In the genomic region with DNA sequence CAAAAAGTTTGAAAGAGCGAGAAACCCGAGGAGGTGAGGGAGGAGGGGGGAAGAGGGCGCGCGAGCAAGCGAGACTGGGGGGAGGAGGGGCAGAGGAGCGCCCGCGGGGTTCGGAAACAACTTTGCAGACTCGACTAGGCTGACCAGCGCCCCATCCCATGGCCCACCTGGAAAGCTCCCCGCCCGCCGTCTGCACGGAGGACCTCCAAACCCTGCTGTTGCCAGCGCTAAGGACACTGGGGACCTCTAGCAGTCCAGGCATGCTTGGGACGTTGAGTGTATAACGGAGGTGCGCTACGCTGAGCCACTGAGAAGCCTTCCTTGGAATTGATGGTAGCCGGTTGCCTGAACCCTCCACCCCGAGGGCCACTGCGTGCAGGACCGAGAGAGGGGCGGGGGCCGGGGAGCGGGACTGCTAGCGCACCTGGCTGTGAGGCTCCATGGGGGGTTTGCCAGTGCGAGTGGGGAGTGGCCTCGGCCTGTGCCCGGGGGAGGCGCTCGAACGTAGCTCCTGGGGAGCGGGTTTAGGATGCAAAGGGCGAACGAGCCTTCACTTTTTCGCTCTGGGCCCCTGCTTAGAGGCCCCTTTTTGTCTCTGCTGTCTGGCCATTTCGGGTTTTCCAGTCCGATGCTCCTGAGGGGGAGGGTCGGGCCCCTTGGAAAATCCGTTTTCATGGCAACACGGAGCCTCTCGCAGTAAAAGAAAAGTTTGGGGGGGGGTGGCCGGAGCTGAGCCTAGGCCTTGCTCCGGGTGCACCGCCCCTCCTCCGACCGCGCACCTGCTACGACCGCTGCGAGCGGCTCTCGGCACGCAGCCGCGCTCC, we compare ENCODE assay signal across 11 mouse cellular contexts. TPM values are rescaled to one million over a fixed set of nuclear protein-coding genes. Genes with fewer than 3 reads are reported as not detected.
A peak's percentile ranks its signal among the peaks of the same experiment; 100 is the strongest.
DNase-seq lines count a peak whose midpoint lies in the region.
"Had no signal": no experiment of that assay in that cellular context is flagged by ENCODE, and none has a peak within 500 bp of the region (broad histone marks: within the 10 kb centered on the region; RNA-seq: fewer than 3 reads in every experiment).

No protein-coding gene starts in this region.

- H3K4me3 ChIP-seq in midbrain, embryonic 10.5 days = peak overlapping the region; percentile 72
- H3K4me3 ChIP-seq: liver, embryonic 15.5 days had no signal

- H3K27me3 ChIP-seq in midbrain, embryonic 10.5 days (ENCODE audit: low read depth, poor library complexity, severe bottlenecking) = peaks cover 24% of the 10 kb centered on the region

- peak; percentile 1 for DNase-seq in adrenal gland, postnatal 10 days
- no peak for DNase-seq in adrenal gland, postnatal 14 days
- peak; percentile 4 for DNase-seq in thymus, postnatal 4 days
- DNase-seq in thymus, postnatal 25 days = no peak
- peak; percentile 75 for DNase-seq in midbrain, embryonic 10.5 days (ENCODE audit: low spot score)
- DNase-seq in testis, postnatal 14 days (ENCODE audit: low spot score) = peak; percentile 73
- DNase-seq in right cerebral cortex, postnatal 25 days = no peak
- no peak for DNase-seq in cerebellum, postnatal 36 days

- H3K9me3 ChIP-seq in midbrain, embryonic 10.5 days (replicated peaks) = peaks cover 13% of the 10 kb centered on the region; the same call in 1 of the 2 replicates
- H3K9me3 ChIP-seq: liver, embryonic 15.5 days had no signal

- no peaks in the 10 kb centered on the region for H3K36me3 ChIP-seq in midbrain, embryonic 10.5 days
- H3K36me3 ChIP-seq: liver, embryonic 15.5 days had no signal

- 22% methylated on average over 51 of the region's 59 CpGs for WGBS in midbrain, embryonic 10.5 days

- peaks cover 51% of the 10 kb centered on the region for H3K4me1 ChIP-seq in midbrain, embryonic 10.5 days
- H3K4me1 ChIP-seq: liver, embryonic 15.5 days had no signal

- H3K27ac ChIP-seq in midbrain, embryonic 10.5 days (replicated peaks) = peak overlapping the region; percentile 94
- H3K27ac ChIP-seq: liver, embryonic 15.5 days had no signal

RNA-seq across cellular contexts. Expression of a gene that starts 0.7 kb away (rescaled TPM):
- under 1 TPM in 1 of 2 experiments, not detected in 1; 0.42 TPM for total RNA-seq in adrenal gland, postnatal 10 days (2021)
- not detected in 2 replicates for total RNA-seq in adrenal gland, postnatal 14 days (2021)
- polyA plus RNA-seq in midbrain, embryonic 10.5 days (2016; fragmentation: Nextera tagmentation; extraction: Ambion mirVana) = 5.0 and 5.5 TPM in 2 replicates
- total RNA-seq: adrenal gland, adult 18-20 months had no signal
- polyA plus RNA-seq: liver, embryonic 15.5 days; small intestine, adult 2 months had no signal

Comparison
In these comparisons a context has a peak if more than half of its experiments do, and no peak if none do; other contexts are left out.
1. DNase-seq: peak in adrenal gland, postnatal 10 days (single experiment), thymus, postnatal 4 days (single experiment), midbrain, embryonic 10.5 days (single experiment) and testis, postnatal 14 days (single experiment); none in adrenal gland, postnatal 14 days (single experiment), thymus, postnatal 25 days (single experiment), right cerebral cortex, postnatal 25 days (single experiment) and cerebellum, postnatal 36 days (0 of 2).